Mouse (Mus musculus) neural tube, embryonic 14.5 days (tissue): Measurements from ENCODE around the gene Gab2. TPM values are rescaled to one million over a fixed set of nuclear protein-coding genes. Genes with fewer than 3 reads are reported as not detected.

Source experiments
- ATAC-seq: fragments of 200-750 bp; cut with Nextera tagmentation; 2 replicates; pipeline ENCODE4 v1.8.0; 2017; ENCODE audit warnings: low read depth, mild to moderate bottlenecking, moderate TSS enrichment, moderate library complexity
- H3K27ac ChIP-seq: fragments of 300-500 bp; sonication (generic); 2 replicates; pipeline ENCODE4 v1.5.1; 2014; ENCODE audit warnings: low read depth, mild to moderate bottlenecking, control low read depth, low read length, moderate library complexity, mixed read lengths
- H3K27me3 ChIP-seq: fragments of 300-500 bp; sonication (generic); 2 replicates; pipeline ENCODE4 v1.6.1; 2014; ENCODE audit warnings: low read length; ENCODE audit not compliant: control insufficient read depth, insufficient read depth
- H3K36me3 ChIP-seq: fragments of 300-500 bp; sonication (generic); 2 replicates; pipeline ENCODE4 v1.6.1; 2014; ENCODE audit warnings: low read length, mixed read lengths; ENCODE audit not compliant: control insufficient read depth, insufficient read depth
- H3K4me1 ChIP-seq: fragments of 300-500 bp; sonication (generic); 2 replicates; pipeline ENCODE4 v1.6.1; 2014; ENCODE audit warnings: low read length; ENCODE audit not compliant: control insufficient read depth, insufficient read depth
- H3K4me2 ChIP-seq: fragments of 300-500 bp; sonication (generic); 2 replicates; pipeline ENCODE4 v1.6.1; 2014; ENCODE audit warnings: mild to moderate bottlenecking, low read depth, low read length, control low read depth
- H3K4me3 ChIP-seq: fragments of 300-500 bp; sonication (generic); 2 replicates; pipeline ENCODE4 v1.5.1; 2014; ENCODE audit warnings: low read depth, low read length, control low read depth, mixed read lengths
- H3K9ac ChIP-seq: fragments of 300-500 bp; sonication (generic); replicated peaks from 2 replicates; pipeline ENCODE4 v1.6.1; 2014; ENCODE audit warnings: low read depth, mild to moderate bottlenecking, control low read depth, low read length, mixed read lengths
- H3K9me3 ChIP-seq: fragments of 300-500 bp; sonication (generic); 2 replicates; pipeline ENCODE4 v1.6.1; 2016; ENCODE audit warnings: low read length; ENCODE audit not compliant: control insufficient read depth
- WGBS: fragments of 180-500 bp; shearing (Covaris S2); extraction: QIAGEN DNeasy Blood & Tissue Kit; methylation state at CpG from one replicate; pipeline ENCODE4 v1.1.7; 2014; 5-methylcytosine and 5-hydroxymethylcytosine counted together
- polyA plus RNA-seq: library from polyadenylated mRNA; unstranded; fragments of >200 nt; fragmentation: Nextera tagmentation; extraction: Ambion mirVana; gene quantifications from 2 replicates; pipeline ENCODE4 v1.2.1, GENCODE M21; 2014

Gene Gab2
- polyA plus RNA-seq, 1 experiment from 2014 or later = 13.8 TPM

DNA sequence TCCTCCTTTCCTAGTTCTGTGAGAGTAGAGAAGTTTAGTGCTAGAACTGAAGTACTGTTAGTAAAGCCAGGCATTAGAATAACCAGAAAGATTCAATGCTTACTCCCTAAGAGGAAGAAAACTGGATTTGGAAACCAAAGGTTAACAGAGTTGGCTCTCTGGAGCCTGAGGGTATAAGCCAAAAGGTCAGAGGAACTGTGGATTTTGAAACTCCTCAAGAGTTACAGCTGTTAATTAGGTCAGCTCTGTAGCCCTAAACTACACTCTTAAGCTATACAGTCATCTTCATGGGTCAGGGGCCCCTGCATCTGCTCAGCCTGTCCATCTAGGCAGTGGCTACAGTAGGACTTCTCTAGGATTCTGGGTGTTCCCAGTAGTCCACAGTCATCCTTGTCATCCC is 4.4 kb upstream of the Gab2 start:
- H3K4me3 ChIP-seq = no peak overlapping the region
- H3K27me3 ChIP-seq = 0 out of 2 replicates have a peak, but pooled peaks cover 2% of the 10 kb centered on the region
- no peak for ATAC-seq
- no peaks in the 10 kb centered on the region for H3K36me3 ChIP-seq
- H3K4me2 ChIP-seq = no peak overlapping the region
- H3K9me3 ChIP-seq = no peaks in the 10 kb centered on the region
- H3K27ac ChIP-seq = no peak overlapping the region
- no peak overlapping the region for H3K9ac ChIP-seq
- H3K4me1 ChIP-seq = no peaks in the 10 kb centered on the region

DNA sequence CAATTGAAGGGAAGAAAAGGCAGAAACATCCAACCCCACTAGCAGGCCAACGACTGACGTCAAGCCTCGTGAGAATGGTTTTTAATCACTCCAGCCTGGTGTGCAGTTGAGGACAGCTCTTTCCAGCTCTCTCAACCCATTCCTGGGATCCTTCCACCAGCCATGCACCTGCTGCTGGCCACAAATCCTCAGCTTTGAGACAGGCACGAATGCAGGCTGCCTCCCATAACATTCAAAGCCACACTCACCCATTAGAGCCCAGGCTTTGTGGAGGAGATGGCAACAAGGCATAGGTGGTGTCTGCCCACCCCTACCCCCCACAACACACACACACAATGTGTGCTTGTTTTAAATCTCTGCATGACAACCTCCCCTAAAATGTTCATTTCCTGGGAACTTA is 2.7 kb upstream of the Gab2 start:
- Histone ChIP-seq H3K9ac (no peak overlapping the region), H3K36me3 (no peaks in the 10 kb centered on the region), H3K9me3 (no peaks in the 10 kb centered on the region), H3K27ac (no peak overlapping the region), H3K4me3 (no peak overlapping the region), H3K4me2 (no peak overlapping the region), H3K4me1 (peaks cover 4% of the 10 kb centered on the region; the same call in 1 of the 2 replicates), H3K27me3 (0 out of 2 replicates have a peak, but pooled peaks cover 2% of the 10 kb centered on the region)
- WGBS = 13% methylated on average over 4 of the region's 4 CpGs
- no peak for ATAC-seq

DNA sequence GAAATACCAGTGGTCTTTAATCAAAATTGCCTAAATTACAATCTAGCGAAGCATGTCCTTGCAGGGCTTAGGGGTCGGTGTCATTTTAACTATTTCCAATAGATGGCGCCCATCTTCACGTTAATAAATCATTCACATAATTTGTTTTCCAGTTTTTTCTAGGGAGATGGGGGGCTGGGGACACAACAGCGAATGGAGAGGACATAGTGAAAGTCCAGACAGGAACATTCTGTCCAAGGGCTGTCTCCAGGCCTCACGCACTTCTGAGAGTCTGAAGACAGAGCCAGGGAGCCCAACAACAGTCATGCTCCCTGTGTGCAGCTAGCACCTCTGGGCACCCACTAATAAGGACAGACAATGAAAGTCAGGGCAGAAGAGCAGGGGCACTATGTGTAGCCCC is 2.2 kb upstream of the Gab2 start:
- Histone ChIP-seq H3K27ac (no peak overlapping the region), H3K9ac (no peak overlapping the region), H3K4me3 (no peak overlapping the region), H3K9me3 (no peaks in the 10 kb centered on the region), H3K4me2 (no peak overlapping the region), H3K27me3 (0 out of 2 replicates have a peak, but pooled peaks cover 2% of the 10 kb centered on the region), H3K36me3 (no peaks in the 10 kb centered on the region), H3K4me1 (peaks cover 4% of the 10 kb centered on the region; the same call in 1 of the 2 replicates)
- 16% methylated on average over 6 of the region's 6 CpGs for WGBS
- no peak for ATAC-seq

DNA sequence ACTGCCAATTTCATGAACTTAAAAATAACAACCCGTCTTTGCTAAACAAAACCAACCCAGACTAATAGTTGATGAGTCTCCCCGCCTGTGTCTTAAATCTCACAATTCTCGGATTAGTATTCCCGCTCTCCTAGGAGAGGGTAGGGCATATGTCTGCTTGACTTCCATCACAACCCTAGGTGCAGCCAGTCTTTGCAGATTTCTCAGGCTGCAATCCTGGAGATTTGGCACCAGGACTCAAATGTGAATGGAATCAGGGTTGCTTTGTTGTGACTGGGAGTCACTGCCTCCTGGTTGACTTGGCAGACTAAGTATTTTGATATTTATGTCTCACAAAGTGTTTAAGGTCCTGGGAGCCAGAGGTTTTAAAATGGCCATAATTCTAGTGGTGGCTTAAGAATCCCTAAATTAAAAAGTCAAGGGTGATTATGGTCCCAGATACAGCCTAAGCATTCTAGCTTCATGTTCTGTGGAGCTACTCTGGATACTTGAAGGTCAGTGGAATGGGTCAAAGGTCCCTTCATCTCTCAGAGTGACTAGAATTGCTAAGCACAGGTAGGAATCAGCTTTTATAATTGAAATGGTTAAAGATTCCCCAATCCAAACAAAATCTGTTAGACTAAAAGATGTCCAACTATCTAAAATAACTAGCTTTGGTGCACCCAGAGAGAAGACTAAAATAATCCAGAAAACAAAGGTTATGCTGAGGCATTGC is 1.6 kb upstream of the Gab2 start:
- WGBS = 87% methylated on average over 4 of the region's 4 CpGs
- Histone ChIP-seq H3K4me3 (no peak overlapping the region), H3K4me2 (no peak overlapping the region), H3K27ac (no peak overlapping the region), H3K27me3 (0 out of 2 replicates have a peak, but pooled peaks cover 2% of the 10 kb centered on the region), H3K36me3 (no peaks in the 10 kb centered on the region), H3K9ac (no peak overlapping the region), H3K4me1 (peaks cover 4% of the 10 kb centered on the region; the same call in 1 of the 2 replicates), H3K9me3 (no peaks in the 10 kb centered on the region)
- no peak for ATAC-seq

- no peaks in the 10 kb centered on the region for H3K36me3 ChIP-seq
- H3K9ac ChIP-seq = peak overlapping the region; percentile 93
- H3K9me3 ChIP-seq = no peaks in the 10 kb centered on the region
- H3K27me3 ChIP-seq = 0 out of 2 replicates have a peak, but pooled peaks cover 2% of the 10 kb centered on the region
- H3K27ac ChIP-seq = 0 out of 2 replicates have a peak overlapping the region, but pooled peaks have one; percentile 45
- peak overlapping the region; percentile 77 for H3K4me2 ChIP-seq
- 27% methylated on average over 4 of the region's 4 CpGs for WGBS
- H3K4me1 ChIP-seq = peaks cover 4% of the 10 kb centered on the region; the same call in 1 of the 2 replicates
- peak overlapping the region; percentile 93 for H3K4me3 ChIP-seq
- no peak for ATAC-seq
Measured at GRCm38 (mm10) chr7:97080621-97081241, 655 bp upstream of the Gab2 start.

DNA sequence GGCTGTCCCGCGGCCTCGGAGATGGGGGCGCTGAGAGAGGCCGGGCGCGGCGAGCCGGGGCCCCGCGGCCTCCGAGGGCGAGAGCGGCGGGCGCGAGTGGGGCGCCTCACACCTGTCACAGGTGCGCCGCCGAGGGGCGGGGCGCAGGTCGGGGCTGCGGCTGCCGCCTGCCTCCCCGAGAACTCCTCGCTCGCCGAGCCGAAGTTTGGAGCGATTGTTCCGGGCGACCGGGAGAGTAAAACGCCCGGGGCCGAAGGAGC is 503 bp downstream of the Gab2 start:
- WGBS = no CpG with 5 or more reads among the region's 38 CpGs
- H3K9ac ChIP-seq = peak overlapping the region; percentile 93

DNA sequence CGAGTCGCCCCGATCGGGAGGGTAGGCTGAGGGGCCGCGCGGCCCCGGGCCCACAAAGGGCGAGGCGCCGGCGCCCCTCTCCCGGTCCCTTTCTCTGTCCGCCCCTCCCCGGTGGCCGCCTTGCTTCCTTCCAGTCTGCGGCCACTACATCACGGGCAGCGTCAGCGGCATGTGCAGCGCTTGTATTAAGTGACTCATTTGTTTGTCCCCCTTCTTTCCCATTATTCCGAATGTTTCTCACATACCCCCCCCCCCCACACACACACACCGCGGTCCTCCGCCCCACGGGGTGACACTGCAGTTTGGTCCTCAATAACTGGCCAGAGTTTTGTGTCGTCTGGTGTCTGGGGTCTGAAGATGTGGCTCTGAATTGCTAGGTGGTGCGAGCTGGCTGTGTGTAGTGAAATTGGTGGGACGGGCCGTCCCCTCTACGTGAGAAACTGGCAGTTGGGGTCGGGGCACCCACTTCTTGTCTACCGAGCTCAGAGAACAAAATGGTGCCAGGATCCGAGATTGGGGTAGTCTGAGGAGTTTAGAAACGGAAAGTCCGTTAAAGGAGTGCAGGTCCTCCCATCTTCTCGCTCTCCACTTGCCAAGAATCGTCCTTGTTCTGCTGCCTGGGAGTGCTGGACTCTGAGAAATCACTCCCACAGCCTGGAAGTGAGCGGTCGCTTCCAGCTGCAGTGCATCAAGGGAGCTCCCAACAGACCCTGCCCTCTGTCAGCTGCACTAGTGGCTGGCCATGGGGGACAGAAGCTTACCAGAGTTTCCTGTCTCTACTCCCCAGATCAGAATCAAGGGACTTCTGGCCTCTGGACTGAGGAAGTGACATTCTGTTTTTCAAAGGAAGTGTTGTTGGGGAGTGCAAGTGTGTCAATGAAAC is 1.1 kb downstream of the Gab2 start:
- Histone ChIP-seq H3K36me3 (no peaks in the 10 kb centered on the region), H3K4me1 (peaks cover 4% of the 10 kb centered on the region; the same call in 1 of the 2 replicates), H3K27ac (peak overlapping the region; percentile 85), H3K4me3 (peak overlapping the region; percentile 93), H3K4me2 (peak overlapping the region; percentile 77), H3K9ac (peak overlapping the region; percentile 93), H3K9me3 (no peaks in the 10 kb centered on the region), H3K27me3 (0 out of 2 replicates have a peak, but pooled peaks cover 2% of the 10 kb centered on the region)
- ATAC-seq = peak; percentile 59
- under 1% methylated on average over 31 of the region's 40 CpGs for WGBS

More for the DNA sequence above, 503 bp downstream of the Gab2 start:
- no peak for ATAC-seq
- Histone ChIP-seq H3K4me1 (peaks cover 4% of the 10 kb centered on the region; the same call in 1 of the 2 replicates), H3K27ac (peak overlapping the region; percentile 85), H3K27me3 (0 out of 2 replicates have a peak, but pooled peaks cover 2% of the 10 kb centered on the region), H3K4me2 (peak overlapping the region; percentile 77), H3K4me3 (peak overlapping the region; percentile 93), H3K36me3 (no peaks in the 10 kb centered on the region), H3K9me3 (no peaks in the 10 kb centered on the region)

DNA sequence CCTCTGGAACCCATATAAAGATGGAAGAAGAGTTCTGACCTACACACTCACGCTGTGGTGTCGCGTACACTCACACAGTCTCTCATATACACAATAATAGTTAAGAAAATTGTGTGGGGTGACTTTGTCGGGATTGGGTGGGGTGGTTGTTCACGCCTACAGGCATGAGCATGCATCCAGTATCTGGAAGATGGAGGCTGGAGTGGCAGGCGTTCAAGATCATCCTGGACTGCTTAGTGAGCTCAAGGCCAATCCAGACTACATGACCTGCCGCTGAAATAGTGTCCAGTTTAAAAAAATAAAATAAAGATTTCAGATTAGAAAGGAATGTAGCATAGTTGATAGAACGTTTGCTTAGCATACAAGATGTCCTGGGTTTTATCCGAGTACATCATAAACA is 2.2 kb downstream of the Gab2 start:
- no peak overlapping the region for H3K9ac ChIP-seq
- H3K4me1 ChIP-seq = peaks cover 4% of the 10 kb centered on the region; the same call in 1 of the 2 replicates
- H3K9me3 ChIP-seq = no peaks in the 10 kb centered on the region
- H3K4me2 ChIP-seq = peak overlapping the region; percentile 77; the same call in 1 of the 2 replicates
- H3K27me3 ChIP-seq = 0 out of 2 replicates have a peak, but pooled peaks cover 2% of the 10 kb centered on the region
- ATAC-seq = no peak
- WGBS = 91% methylated on average over 9 of the region's 9 CpGs
- H3K27ac ChIP-seq = no peak overlapping the region
- H3K4me3 ChIP-seq = 0 out of 2 replicates have a peak overlapping the region, but pooled peaks have one; percentile 93
- H3K36me3 ChIP-seq = no peaks in the 10 kb centered on the region
